Mouse (Mus musculus) brain, embryonic 14.5 days (tissue): Measurements from ENCODE around the gene Otub1. TPM values are rescaled to one million over a fixed set of nuclear protein-coding genes. Genes with fewer than 3 reads are reported as not detected.

ENCODE experiments used
- DNase-seq: peaks from one replicate; pipeline ENCODE4 v3.0.0-alpha.2; 2011; ENCODE audit warnings: low read depth
- CTCF ChIP-seq: fragments of 200-500 bp; IDR thresholded peaks from 2 replicates; pipeline ENCODE4 v1.5.1; 2012; ENCODE audit warnings: inconsistent platforms, mild to moderate bottlenecking, moderate library complexity, borderline replicate concordance; ENCODE audit not compliant: insufficient read depth, insufficient read length; ENCODE audit errors: extremely low read depth
- POLR2A ChIP-seq: fragments of 200-500 bp; IDR thresholded peaks from 2 replicates; pipeline ENCODE4 v1.6.1; 2012; ENCODE audit warnings: mild to moderate bottlenecking, inconsistent platforms, borderline replicate concordance; ENCODE audit not compliant: poor library complexity, insufficient read depth, insufficient read length, severe bottlenecking; ENCODE audit errors: extremely low read depth
- polyA plus RNA-seq: library from polyadenylated mRNA; depleted of rRNA; stranded (reverse); fragments of >200 nt; gene quantifications from 2 replicates; pipeline ENCODE4 v1.2.3, GENCODE M21; 2012

Otub1 gene
- polyA plus RNA-seq, 1 experiment: 209 TPM

DNA sequence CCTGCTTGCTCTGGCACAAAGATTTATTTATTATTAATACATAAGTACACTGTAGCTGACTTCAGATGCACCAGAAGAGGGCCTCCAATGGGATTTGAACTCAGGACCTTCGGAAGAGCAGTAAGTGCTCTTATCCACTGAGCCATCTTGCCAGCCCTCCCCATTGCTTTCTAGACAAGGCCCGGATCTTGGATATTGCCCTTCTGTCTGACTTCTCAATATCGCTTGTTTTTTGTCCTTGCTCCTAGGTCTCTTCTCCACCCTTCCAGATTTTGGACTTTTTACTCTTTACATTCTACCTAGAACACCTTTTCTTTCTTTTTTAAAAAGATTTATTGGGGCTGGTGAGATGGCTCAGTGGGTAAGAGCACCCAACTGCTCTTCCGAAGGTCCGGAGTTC, 12.6 kb upstream of the Otub1 start:
- TF ChIP-seq POLR2A (no peak), CTCF (no peak)
- no peak for DNase-seq

DNA sequence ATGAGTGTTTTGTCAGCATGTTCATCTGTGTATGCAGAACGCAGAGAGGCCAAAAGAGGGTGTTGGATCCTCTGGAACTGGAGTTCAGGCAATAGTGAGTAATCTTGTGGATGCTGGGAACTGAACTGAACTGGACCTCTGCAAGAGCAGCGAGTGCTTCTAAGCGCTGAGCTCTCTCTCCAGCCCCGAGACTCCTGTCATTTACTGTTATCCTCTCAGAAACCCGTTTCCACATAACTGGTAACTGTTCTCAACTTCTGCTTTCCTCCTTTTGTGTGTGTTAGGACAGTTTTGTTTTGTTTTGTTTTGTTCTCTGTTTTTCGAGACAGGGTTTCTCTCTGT, 11.8 kb upstream of the Otub1 start:
- DNase-seq: no peak
- TF ChIP-seq CTCF (no peak), POLR2A (no peak)

GRCm38 (mm10) chr19:7217162-7217925, 11.2 kb upstream of the Otub1 start, which contains the start of gene Cox8a:
Gene Cox8a, minus strand, starts transcription at chr19:7217616.
- DNase-seq: peak; percentile 99
- TF ChIP-seq CTCF: no peak
- peak; percentile 34; the same call in 1 of the 2 replicates for TF ChIP-seq POLR2A

DNA sequence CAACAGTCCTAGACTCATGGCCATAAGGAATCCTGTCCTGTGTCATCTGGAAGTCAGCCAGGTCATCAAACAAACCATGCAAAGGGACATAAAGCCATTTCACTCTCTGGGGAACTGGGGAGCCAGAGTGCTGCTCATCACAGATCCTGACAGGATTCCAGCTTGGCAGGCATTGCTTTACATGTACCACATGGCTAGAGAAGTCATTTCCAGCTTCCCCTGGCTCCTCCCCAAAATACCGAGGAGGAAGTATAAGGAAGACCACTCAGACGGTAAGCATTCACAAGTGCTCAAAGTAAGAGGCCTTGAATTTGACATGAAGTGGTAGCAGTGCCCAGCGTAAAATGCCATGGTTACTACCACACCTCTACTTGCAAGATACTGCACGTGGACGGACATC, 8.4 kb upstream of the Otub1 start:
- TF ChIP-seq CTCF (no peak), POLR2A (no peak)
- peak; percentile 32 for DNase-seq

DNA sequence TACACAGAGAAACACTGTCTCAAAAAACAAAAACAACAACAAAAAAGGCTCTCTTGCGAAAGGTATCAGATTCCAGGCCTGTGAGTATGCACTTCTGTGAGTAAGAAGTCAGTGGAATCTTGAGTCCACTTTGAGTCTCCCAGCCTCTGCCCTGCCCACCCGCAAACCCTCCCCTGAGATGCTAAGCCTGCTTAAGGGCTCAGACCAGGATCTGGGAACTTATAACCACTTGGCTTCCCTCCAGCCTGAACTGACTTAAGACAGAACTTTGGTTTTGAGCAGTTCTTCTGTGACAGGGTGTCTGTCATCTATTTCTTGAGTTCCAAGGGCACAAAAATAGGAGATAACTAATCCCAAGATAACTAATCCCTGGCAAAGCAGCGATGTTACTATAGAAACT, 6.9 kb upstream of the Otub1 start:
- no peak for TF ChIP-seq POLR2A
- no peak for TF ChIP-seq CTCF
- no peak for DNase-seq

DNA sequence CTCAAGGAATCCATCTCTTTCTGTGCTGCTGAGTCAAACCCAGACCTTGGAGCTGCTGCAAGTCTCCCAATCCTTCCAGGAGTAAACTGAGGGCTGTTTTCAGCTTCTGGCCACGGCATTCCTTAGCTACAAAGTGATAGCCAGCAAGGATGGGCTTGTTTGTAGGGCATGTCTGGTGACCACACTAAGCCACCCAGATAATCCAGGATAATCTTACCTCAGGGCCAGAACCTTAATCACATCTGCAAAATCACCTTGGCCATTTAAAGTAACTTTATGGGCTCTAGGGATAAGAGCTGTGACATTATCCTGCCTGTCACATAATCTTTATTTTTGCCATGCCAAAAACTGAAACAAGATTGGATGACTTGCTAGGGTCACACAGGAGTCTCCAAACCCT, 6.1 kb upstream of the Otub1 start:
- TF ChIP-seq CTCF (no peak), POLR2A (no peak)
- DNase-seq: no peak

DNA sequence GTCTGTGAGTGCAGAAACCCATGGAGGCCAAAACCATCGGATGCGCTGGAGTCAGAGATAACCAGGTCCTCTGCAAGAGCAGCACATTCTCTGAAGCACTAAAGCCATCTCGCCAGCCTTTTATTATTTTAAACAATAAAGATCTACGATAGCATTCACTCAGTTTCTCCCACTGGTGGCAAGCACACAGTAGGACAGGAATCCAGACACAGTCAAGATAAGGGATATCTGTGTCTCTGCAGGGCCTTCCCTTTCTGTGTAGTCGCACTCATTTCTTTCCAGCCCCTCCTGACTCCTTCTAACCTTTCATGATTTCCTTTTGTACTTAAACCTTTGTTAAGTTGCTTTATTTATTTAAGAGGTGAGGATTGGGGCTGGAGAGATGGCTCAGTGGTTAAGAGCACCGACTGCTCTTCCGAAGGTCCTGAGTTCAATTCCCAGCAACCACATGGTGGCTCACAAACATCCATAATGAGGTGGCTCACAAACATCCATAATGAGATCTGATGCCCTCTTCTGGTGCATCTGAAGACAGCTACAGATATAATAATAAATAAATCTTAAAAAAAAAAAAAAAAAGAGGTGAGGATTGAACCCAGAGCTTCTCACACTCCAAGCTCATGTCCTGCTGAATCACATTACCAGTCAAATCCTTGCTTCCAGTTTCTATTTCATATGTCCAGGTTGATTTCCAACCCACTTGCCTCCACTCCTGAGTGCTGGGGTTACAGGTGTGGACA, 4.0 kb upstream of the Otub1 start:
- TF ChIP-seq POLR2A (no peak), CTCF (no peak)
- no peak for DNase-seq

DNA sequence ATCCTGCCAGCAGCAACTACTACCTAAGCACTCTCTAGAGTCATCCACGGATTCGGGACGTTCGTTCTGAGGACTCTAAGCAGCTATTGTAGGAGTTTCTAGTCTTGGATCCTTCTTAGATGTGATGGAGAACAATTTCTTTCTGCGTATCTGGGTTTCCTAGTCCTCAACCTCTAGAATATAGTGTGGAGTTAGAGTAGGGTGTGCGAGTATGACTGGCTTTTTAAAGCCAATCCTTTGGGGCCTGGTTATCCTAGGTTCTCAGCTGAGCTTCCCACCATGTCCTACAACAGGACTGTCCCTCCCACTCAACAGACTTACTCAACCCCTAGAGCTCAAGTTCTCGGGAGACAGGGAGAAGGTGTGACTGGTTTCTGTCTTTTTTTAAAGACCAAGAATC, 790 bp downstream of the Otub1 start:
- no peak for TF ChIP-seq POLR2A
- no peak for TF ChIP-seq CTCF
- no peak for DNase-seq

DNA sequence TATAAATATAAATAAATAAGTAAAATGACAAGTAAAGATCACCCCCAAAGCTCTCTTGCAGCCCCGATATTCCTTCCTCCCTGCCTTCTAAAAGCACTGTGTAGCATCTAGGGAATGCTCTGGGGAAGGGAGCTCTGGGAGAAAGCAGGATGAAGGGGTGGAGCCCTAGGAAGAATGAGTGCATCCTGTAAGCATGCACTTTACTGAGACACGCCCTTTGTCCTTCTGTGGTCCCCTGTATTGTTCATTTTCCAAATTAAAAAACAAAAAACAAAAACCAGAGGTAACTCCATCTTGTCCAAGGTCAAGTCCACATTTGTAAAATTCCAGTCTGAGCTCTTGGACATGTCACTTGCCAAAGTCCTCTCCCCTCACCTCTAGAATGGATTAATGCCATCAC, 1.2 kb downstream of the Otub1 start:
- DNase-seq: no peak
- no peak for TF ChIP-seq CTCF
- TF ChIP-seq POLR2A: no peak

GRCm38 (mm10) chr19:7200427-7200826, 5.7 kb downstream of the Otub1 start:
- TF ChIP-seq POLR2A: no peak
- no peak for TF ChIP-seq CTCF
- no peak for DNase-seq

GRCm38 (mm10) chr19:7199089-7199488, 7.0 kb downstream of the Otub1 start:
- no peak for TF ChIP-seq CTCF
- no peak for TF ChIP-seq POLR2A
- no peak for DNase-seq

- DNase-seq: no peak
- no peak for TF ChIP-seq POLR2A
- no peak for TF ChIP-seq CTCF
Measured at GRCm38 (mm10) chr19:7197445-7197844, 8.7 kb downstream of the Otub1 start.
